Comparison of ENCODE assay signal across 9 mouse cellular contexts in genomic region chr4:48116191-48116590, GRCm38 (mm10). TPM values are rescaled to one million over a fixed set of nuclear protein-coding genes. Genes with fewer than 3 reads are reported as not detected.
DNase-seq lines count a peak whose midpoint lies in the region; ATAC-seq and TF ChIP-seq lines count a peak whose summit lies in the region.
"Had no signal": no experiment of that assay in that cellular context is flagged by ENCODE, and none has a peak within 500 bp of the region (broad histone marks: within the 10 kb centered on the region; RNA-seq: fewer than 3 reads in every experiment).

No protein-coding gene starts in this region.

- no peak for ATAC-seq in hindbrain, postnatal 0 days
- no peak for ATAC-seq in hindbrain, embryonic 14.5 days (ENCODE audit: low FRiP score)
- ATAC-seq in inflammation-experienced regulatory T-cells, adult 6 months = peak; percentile 56

- TF ChIP-seq EP300 in MEL (IDR thresholded peaks at IDR 0.05; ENCODE audit: low read depth in 1 of 2, low read length in 2 of 2) = no peak

- H3K9ac ChIP-seq in hindbrain, postnatal 0 days (replicated peaks; ENCODE audit: low read length) = no peak overlapping the region
- no peak overlapping the region for H3K9ac ChIP-seq in hindbrain, embryonic 14.5 days
- H3K9ac ChIP-seq in MEL (ENCODE audit: control insufficient read depth, low read depth, low read length, poor library complexity, severe bottlenecking) = no peak overlapping the region
- H3K9ac ChIP-seq: embryonic facial prominence, embryonic 15.5 days had no signal

- no peak overlapping the region for H3K4me3 ChIP-seq in hindbrain, postnatal 0 days (ENCODE audit: low read length)
- H3K4me3 ChIP-seq in hindbrain, embryonic 14.5 days (replicated peaks; ENCODE audit: low read length) = no peak overlapping the region
- H3K4me3 ChIP-seq in MEL (ENCODE audit: control insufficient read depth in 1 of 2, insufficient read depth in 1 of 2, low read depth in 2 of 2, low read length in 2 of 2) = no peak overlapping the region
- no peak overlapping the region for H3K4me3 ChIP-seq in forebrain, embryonic 10.5 days
- no peak overlapping the region for H3K4me3 ChIP-seq in limb, embryonic 10.5 days
- H3K4me3 ChIP-seq: embryonic facial prominence, embryonic 15.5 days had no signal

- no peaks in the 10 kb centered on the region for H3K4me1 ChIP-seq in hindbrain, postnatal 0 days (ENCODE audit: insufficient read depth, low read length)
- no peaks in the 10 kb centered on the region for H3K4me1 ChIP-seq in hindbrain, embryonic 14.5 days (replicated peaks; ENCODE audit: control insufficient read depth, insufficient read depth, low read length)
- H3K4me1 ChIP-seq in MEL (ENCODE audit: control insufficient read depth in 1 of 2, insufficient read depth in 2 of 2, low read length in 2 of 2) = peaks cover 0 to 2% of the 10 kb centered on the region in 2 experiments; a peak in 1 of 4 replicates
- H3K4me1 ChIP-seq in forebrain, embryonic 10.5 days = peaks cover 9% of the 10 kb centered on the region
- no peaks in the 10 kb centered on the region for H3K4me1 ChIP-seq in limb, embryonic 10.5 days
- H3K4me1 ChIP-seq: embryonic facial prominence, embryonic 15.5 days had no signal

- TF ChIP-seq POLR2A in MEL (IDR thresholded peaks at IDR 0.05; ENCODE audit: control insufficient read depth in 1 of 2, insufficient read depth in 1 of 2, low read depth in 1 of 2, low read length in 2 of 2, poor library complexity in 1 of 2) = no peak

- DNase-seq in hindbrain, postnatal 0 days (ENCODE audit: low spot score) = no peak
- DNase-seq in hindbrain, embryonic 14.5 days (ENCODE audit: low spot score) = no peak
- DNase-seq in B cell, adult 2 months = peak; percentile 75 to 78
- peak; percentile 72 for DNase-seq in MEL (ENCODE audit: low read depth, low spot score)
- DNase-seq in retina, postnatal 1 day = peak; percentile 37
- no peak for DNase-seq in forebrain, embryonic 10.5 days (ENCODE audit: extremely low spot score, low spot score)
- DNase-seq in limb, embryonic 10.5 days (ENCODE audit: low spot score) = no peak

- H3K9me3 ChIP-seq in hindbrain, postnatal 0 days (ENCODE audit: low read length) = no peaks in the 10 kb centered on the region
- no peaks in the 10 kb centered on the region for H3K9me3 ChIP-seq in hindbrain, embryonic 14.5 days (ENCODE audit: control insufficient read depth, low read length)
- no peaks in the 10 kb centered on the region for H3K9me3 ChIP-seq in MEL (replicated peaks; ENCODE audit: insufficient read depth, low read length)
- H3K9me3 ChIP-seq in forebrain, embryonic 10.5 days = no peaks in the 10 kb centered on the region
- no peaks in the 10 kb centered on the region for H3K9me3 ChIP-seq in limb, embryonic 10.5 days (replicated peaks)
- H3K9me3 ChIP-seq: embryonic facial prominence, embryonic 15.5 days had no signal

- H3K36me3 ChIP-seq in hindbrain, postnatal 0 days (ENCODE audit: insufficient read depth, low read length) = no peaks in the 10 kb centered on the region
- H3K36me3 ChIP-seq in hindbrain, embryonic 14.5 days (replicated peaks; ENCODE audit: control insufficient read depth, insufficient read depth) = no peaks in the 10 kb centered on the region
- H3K36me3 ChIP-seq in MEL (ENCODE audit: control insufficient read depth in 1 of 2, insufficient read depth in 2 of 2, low read length in 2 of 2) = no peaks in the 10 kb centered on the region
- H3K36me3 ChIP-seq in forebrain, embryonic 10.5 days (replicated peaks) = no peaks in the 10 kb centered on the region
- H3K36me3 ChIP-seq in limb, embryonic 10.5 days = no peaks in the 10 kb centered on the region
- H3K36me3 ChIP-seq: embryonic facial prominence, embryonic 15.5 days had no signal

- no peaks in the 10 kb centered on the region for H3K79me2 ChIP-seq in MEL (ENCODE audit: control insufficient read depth, insufficient read depth, low read length, poor library complexity)

- peak; percentile 35 for TF ChIP-seq CTCF in hindbrain, postnatal 0 days (IDR thresholded peaks at IDR 0.05; ENCODE audit: low read depth)
- TF ChIP-seq CTCF in MEL (IDR thresholded peaks at IDR 0.05 in 2 of 3, conservative IDR thresholded peaks at IDR 0.05 in 1 of 3; ENCODE audit: control insufficient read depth in 1 of 3, insufficient read depth in 1 of 3, low read depth in 2 of 3, low read length in 3 of 3, poor library complexity in 1 of 3, severe bottlenecking in 1 of 3) = peak; percentile 40 to 76 (median 76)

- no peak overlapping the region for H3K4me2 ChIP-seq in hindbrain, postnatal 0 days (ENCODE audit: low read depth, low read length)
- H3K4me2 ChIP-seq in hindbrain, embryonic 14.5 days (replicated peaks) = no peak overlapping the region
- H3K4me2 ChIP-seq: embryonic facial prominence, embryonic 15.5 days had no signal

- 76% methylated on average over 4 of the region's 4 CpGs for WGBS in hindbrain, postnatal 0 days
- 64% methylated on average over 4 of the region's 4 CpGs for WGBS in hindbrain, embryonic 14.5 days
- 72% methylated on average over 4 of the region's 4 CpGs for WGBS in forebrain, embryonic 10.5 days
- 65% methylated on average over 4 of the region's 4 CpGs for WGBS in limb, embryonic 10.5 days

- H3K27me3 ChIP-seq in hindbrain, postnatal 0 days (ENCODE audit: insufficient read depth, low read length) = no peaks in the 10 kb centered on the region
- no peaks in the 10 kb centered on the region for H3K27me3 ChIP-seq in hindbrain, embryonic 14.5 days (ENCODE audit: control insufficient read depth, insufficient read depth, low read length)
- peaks cover 0 to 2% of the 10 kb centered on the region in 2 experiments; a peak in 3 of 4 replicates for H3K27me3 ChIP-seq in MEL (ENCODE audit: control insufficient read depth in 1 of 2, insufficient read depth in 2 of 2, low read length in 2 of 2)
- no peaks in the 10 kb centered on the region; the same call in 1 of the 2 replicates for H3K27me3 ChIP-seq in forebrain, embryonic 10.5 days (ENCODE audit: poor library complexity, severe bottlenecking)
- no peaks in the 10 kb centered on the region for H3K27me3 ChIP-seq in limb, embryonic 10.5 days (ENCODE audit: low read depth, poor library complexity, severe bottlenecking)
- H3K27me3 ChIP-seq: embryonic facial prominence, embryonic 15.5 days had no signal

- TF ChIP-seq RAD21 in MEL (IDR thresholded peaks at IDR 0.05; ENCODE audit: low read depth, low read length) = peak; percentile 50

- no peak overlapping the region for H3K27ac ChIP-seq in hindbrain, postnatal 0 days
- H3K27ac ChIP-seq in hindbrain, embryonic 14.5 days = no peak overlapping the region
- H3K27ac ChIP-seq in MEL (ENCODE audit: control insufficient read depth, low read depth, low read length) = no peak overlapping the region
- H3K27ac ChIP-seq in forebrain, embryonic 10.5 days = no peak overlapping the region
- H3K27ac ChIP-seq in limb, embryonic 10.5 days = no peak overlapping the region
- H3K27ac ChIP-seq: embryonic facial prominence, embryonic 15.5 days had no signal

TF ChIP-seq in MEL, 35 proteins besides CTCF, POLR2A, EP300 and RAD21:
- TF ChIP-seq NRF1 (IDR thresholded peaks at IDR 0.05; ENCODE audit: insufficient read depth, low read depth, low read length, poor library complexity, severe bottlenecking) = peak; percentile 11; the same call in 1 of the 2 replicates
- TF ChIP-seq USF1 (IDR thresholded peaks at IDR 0.05; ENCODE audit: low read depth, low read length) = no peak
- TF ChIP-seq ZKSCAN1 (IDR thresholded peaks at IDR 0.05; ENCODE audit: low read depth, low read length) = no peak
- no peak for TF ChIP-seq TCF12 (IDR thresholded peaks at IDR 0.05; ENCODE audit: low read depth, low read length)
- no peak for TF ChIP-seq CHD2 (IDR thresholded peaks at IDR 0.05; ENCODE audit: low read length)
- TF ChIP-seq ZC3H11A (IDR thresholded peaks at IDR 0.05; ENCODE audit: low read depth, low read length) = peak; percentile 43
- TF ChIP-seq GATA1 (IDR thresholded peaks at IDR 0.05; ENCODE audit: low read depth, low read length) = peak; percentile 35; the same call in 1 of the 2 replicates
- TF ChIP-seq ZMIZ1 (IDR thresholded peaks at IDR 0.05; ENCODE audit: low read depth, low read length) = no peak
- TF ChIP-seq MXI1 (IDR thresholded peaks at IDR 0.05; ENCODE audit: low read depth, low read length) = no peak
- TF ChIP-seq SIN3A (IDR thresholded peaks at IDR 0.05; ENCODE audit: low read length) = no peak
- no peak for TF ChIP-seq NELFE (IDR thresholded peaks at IDR 0.05; ENCODE audit: low read depth, low read length)
- TF ChIP-seq TAL1 (IDR thresholded peaks at IDR 0.05; ENCODE audit: low read length) = no peak
- no peak for TF ChIP-seq GABPA (IDR thresholded peaks at IDR 0.05; ENCODE audit: low read depth, low read length)
- peak; percentile 81 for TF ChIP-seq SMC3 (IDR thresholded peaks at IDR 0.05; ENCODE audit: low read depth, low read length)
- no peak for TF ChIP-seq TBP (IDR thresholded peaks at IDR 0.05; ENCODE audit: low read depth, low read length)
- no peak for TF ChIP-seq MAFK (IDR thresholded peaks at IDR 0.05; ENCODE audit: borderline replicate concordance, low read depth, low read length)
- no peak for TF ChIP-seq MAZ (IDR thresholded peaks at IDR 0.05; ENCODE audit: low read depth, low read length)
- TF ChIP-seq POLR2AphosphoS5 (IDR thresholded peaks at IDR 0.05; ENCODE audit: borderline replicate concordance, low read depth, low read length) = no peak
- no peak for TF ChIP-seq UBTF (IDR thresholded peaks at IDR 0.05; ENCODE audit: borderline replicate concordance, insufficient read depth, low read depth, low read length)
- no peak for TF ChIP-seq HCFC1 (IDR thresholded peaks at IDR 0.05; ENCODE audit: low read depth, low read length)

RNA-seq across cellular contexts. Expression of gene Stx17, which starts 8.5 kb away (rescaled TPM):
- 15.6 and 23.0 TPM in 2 replicates for total RNA-seq in hindbrain, postnatal 0 days (2014; rRNA removed)
- 25.4 and 27.7 TPM in 2 replicates for polyA plus RNA-seq in hindbrain, postnatal 0 days (2015; fragmentation: Nextera tagmentation; extraction: Ambion mirVana)
- polyA plus RNA-seq in hindbrain, embryonic 14.5 days (2014; fragmentation: Nextera tagmentation; extraction: Ambion mirVana) = 27.1 and 27.3 TPM in 2 replicates
- 10.4 and 10.5 TPM in 2 replicates for total RNA-seq in MEL (2012; rRNA removed)
- 10 to 100 TPM; 10.4 to 55.1 TPM for polyA plus RNA-seq in MEL (2012; ENCODE audit: insufficient read depth in 1 of 2, insufficient read length in 2 of 2, low read depth in 1 of 2, low replicate concordance in 2 of 2, missing spikeins in 1 of 2)
- 10 to 100 TPM in 1 of 3 experiments, 1 to 10 TPM in 2; 9.4 to 15.4 (median 9.5) TPM for polyA plus RNA-seq in inflammation-experienced regulatory T-cells, adult 6 months (2017; shearing (Covaris generic))
- polyA plus RNA-seq in forebrain, embryonic 10.5 days (2016; fragmentation: Nextera tagmentation; extraction: Ambion mirVana) = 22.5 and 25.3 TPM in 2 replicates
- 18.9 and 25.6 TPM in 2 replicates for polyA plus RNA-seq in limb, embryonic 10.5 days (2016; fragmentation: Nextera tagmentation; extraction: Ambion mirVana)

Comparison
In these comparisons a context has a peak if more than half of its experiments do, and no peak if none do; other contexts are left out.
1. DNase-seq: peak in B cell, adult 2 months (2 of 2), MEL (single experiment) and retina, postnatal 1 day (single experiment); none in hindbrain, postnatal 0 days (single experiment), hindbrain, embryonic 14.5 days (single experiment), forebrain, embryonic 10.5 days (single experiment) and limb, embryonic 10.5 days (single experiment).